ENCODE assay signal across 8 mouse cellular contexts in the genomic region with DNA sequence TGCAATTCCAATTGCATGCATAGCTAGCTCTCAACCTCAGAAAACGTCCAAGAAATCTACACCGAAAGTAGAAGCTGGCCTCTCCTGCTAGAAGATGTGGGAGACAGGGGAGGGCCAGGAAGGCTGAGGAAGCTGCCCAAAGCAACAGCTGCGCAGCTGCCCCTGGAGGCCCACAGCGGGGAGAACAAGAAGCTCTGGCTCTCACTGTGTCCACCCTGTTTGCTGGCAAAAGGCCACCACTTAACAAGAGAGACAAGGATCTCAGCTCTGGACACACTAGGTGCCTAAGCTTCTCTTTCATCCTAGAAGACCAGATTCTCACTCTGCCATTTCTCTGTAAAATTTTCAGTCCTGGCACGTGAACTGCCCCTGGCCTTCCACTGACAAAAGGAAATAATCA.
DNase-seq lines count a peak whose midpoint lies in the region; ATAC-seq and TF ChIP-seq lines count a peak whose summit lies in the region.

No protein-coding gene starts in this region.

- TF ChIP-seq CTCF in stomach, postnatal 0 days (IDR thresholded peaks at IDR 0.05; ENCODE audit: low read depth), result peak; percentile 26; the same call in 1 of the 2 replicates

- peaks cover 84% of the 10 kb centered on the region for H3K4me1 ChIP-seq in heart, embryonic 15.5 days (replicated peaks)
- peaks cover 13% of the 10 kb centered on the region; the same call in 1 of the 2 replicates for H3K4me1 ChIP-seq in limb, embryonic 12.5 days (replicated peaks)
- H3K4me1 ChIP-seq in stomach, postnatal 0 days (replicated peaks; ENCODE audit: control insufficient read depth, insufficient read depth), result peaks cover 8% of the 10 kb centered on the region; the same call in 1 of the 2 replicates

- no peak for TF ChIP-seq EP300 in stomach, postnatal 0 days (optimal IDR thresholded peaks at IDR 0.05)

- no peaks in the 10 kb centered on the region for H3K9me3 ChIP-seq in heart, embryonic 15.5 days (replicated peaks)
- H3K9me3 ChIP-seq in limb, embryonic 12.5 days, result no peaks in the 10 kb centered on the region
- H3K9me3 ChIP-seq in stomach, postnatal 0 days (ENCODE audit: control insufficient read depth, low read length), result no peaks in the 10 kb centered on the region

- no peaks in the 10 kb centered on the region for H3K27me3 ChIP-seq in heart, embryonic 15.5 days
- no peaks in the 10 kb centered on the region for H3K27me3 ChIP-seq in limb, embryonic 12.5 days
- no peaks in the 10 kb centered on the region for H3K27me3 ChIP-seq in stomach, postnatal 0 days (ENCODE audit: control insufficient read depth, insufficient read depth, low read length)

- peak overlapping the region; percentile 82 for H3K27ac ChIP-seq in heart, embryonic 15.5 days
- H3K27ac ChIP-seq in limb, embryonic 12.5 days, result peak overlapping the region; percentile 54; the same call in 1 of the 2 replicates
- peak overlapping the region; percentile 30 for H3K27ac ChIP-seq in stomach, postnatal 0 days (replicated peaks)

- peak; percentile 50 to 61 for DNase-seq in cerebellum, postnatal 14 days
- DNase-seq in cerebellum, adult 9-11 months, result no peak
- peak; percentile 21 for DNase-seq in right cerebral cortex, adult 18-20 months
- no peak for DNase-seq in right cerebral cortex, adult 2 months (ENCODE audit: low spot score in 2 of 2)
- peak; percentile 59 for DNase-seq in stomach, postnatal 0 days (ENCODE audit: low spot score)
- no peak for DNase-seq in thymus, postnatal 36 days

- H3K9ac ChIP-seq in heart, embryonic 15.5 days, result no peak overlapping the region
- H3K9ac ChIP-seq in limb, embryonic 12.5 days (replicated peaks), result no peak overlapping the region
- H3K9ac ChIP-seq in stomach, postnatal 0 days (ENCODE audit: low read length), result 0 out of 2 replicates have a peak overlapping the region, but pooled peaks have one; percentile 1

- 0 out of 2 replicates have a peak overlapping the region, but pooled peaks have one; percentile 0 for H3K4me2 ChIP-seq in heart, embryonic 15.5 days
- no peak overlapping the region for H3K4me2 ChIP-seq in limb, embryonic 12.5 days
- no peak overlapping the region for H3K4me2 ChIP-seq in stomach, postnatal 0 days (replicated peaks; ENCODE audit: low read depth)

- peaks cover 15% of the 10 kb centered on the region; the same call in 1 of the 2 replicates for H3K36me3 ChIP-seq in heart, embryonic 15.5 days
- H3K36me3 ChIP-seq in limb, embryonic 12.5 days, result peaks cover 93% of the 10 kb centered on the region
- H3K36me3 ChIP-seq in stomach, postnatal 0 days (ENCODE audit: control insufficient read depth, insufficient read depth, low read length), result peaks cover 14% of the 10 kb centered on the region

- 20% methylated on average over 5 of the region's 5 CpGs for WGBS in heart, embryonic 15.5 days
- WGBS in limb, embryonic 12.5 days, result 52% methylated on average over 5 of the region's 5 CpGs
- WGBS in stomach, postnatal 0 days, result 15% methylated on average over 5 of the region's 5 CpGs

- no peak overlapping the region for H3K4me3 ChIP-seq in heart, embryonic 15.5 days
- H3K4me3 ChIP-seq in limb, embryonic 12.5 days (replicated peaks), result no peak overlapping the region
- no peak overlapping the region for H3K4me3 ChIP-seq in stomach, postnatal 0 days (ENCODE audit: low read depth, low read length)

- ATAC-seq in heart, embryonic 15.5 days (replicated peaks; ENCODE audit: insufficient number of reproducible peaks, insufficient read depth, low FRiP score, low read depth), result peak; percentile 43; the same call in 1 of the 2 replicates
- no peak for ATAC-seq in limb, embryonic 12.5 days (ENCODE audit: insufficient number of reproducible peaks, insufficient read depth, low FRiP score, low TSS enrichment, low read depth)
- peak; percentile 50; the same call in 1 of the 2 replicates for ATAC-seq in stomach, postnatal 0 days (ENCODE audit: low FRiP score, low TSS enrichment)

Comparison
In these comparisons a context has a peak if more than half of its experiments do, and no peak if none do; other contexts are left out.
1. DNase-seq: peak in cerebellum, postnatal 14 days (2 of 2), right cerebral cortex, adult 18-20 months (single experiment) and stomach, postnatal 0 days (single experiment); none in cerebellum, adult 9-11 months (single experiment), right cerebral cortex, adult 2 months (0 of 2) and thymus, postnatal 36 days (0 of 2).
2. H3K27ac ChIP-seq: peak in every context shown above with its lines; median percentile 82 in heart, embryonic 15.5 days; 54 in limb, embryonic 12.5 days; 30 in stomach, postnatal 0 days.